Mouse (Mus musculus) kidney, embryonic 15.5 days (tissue): ENCODE results near the gene Gsdme. TPM values are rescaled to one million over a fixed set of nuclear protein-coding genes. Genes with fewer than 3 reads are reported as not detected.
A peak's percentile ranks its signal among the peaks of the same experiment; 100 is the strongest.

Source experiments
- ATAC-seq: fragments of 200-750 bp; cut with Nextera tagmentation; replicated peaks from 2 replicates; pipeline ENCODE4 v1.8.0; 2017; ENCODE audit warnings: moderate TSS enrichment; ENCODE audit not compliant: low FRiP score
- H3K27ac ChIP-seq: fragments of 300-500 bp; sonication (generic); 2 replicates; pipeline ENCODE4 v1.5.1; 2015; ENCODE audit warnings: mild to moderate bottlenecking, inconsistent platforms
- H3K27me3 ChIP-seq: fragments of 300-500 bp; sonication (generic); 2 replicates; pipeline ENCODE4 v1.6.1; 2015; ENCODE audit warnings: inconsistent platforms
- H3K36me3 ChIP-seq: fragments of 300-500 bp; sonication (generic); 2 replicates; pipeline ENCODE4 v1.6.1; 2015; ENCODE audit warnings: inconsistent platforms
- H3K4me1 ChIP-seq: fragments of 300-500 bp; sonication (generic); 2 replicates; pipeline ENCODE4 v1.6.1; 2015; ENCODE audit warnings: inconsistent platforms
- H3K4me2 ChIP-seq: fragments of 300-500 bp; sonication (generic); 2 replicates; pipeline ENCODE4 v1.6.1; 2015; ENCODE audit warnings: moderate library complexity, mild to moderate bottlenecking, inconsistent platforms
- H3K4me3 ChIP-seq: fragments of 300-500 bp; sonication (generic); replicated peaks from 2 replicates; pipeline ENCODE4 v1.5.1; 2015; ENCODE audit warnings: mild to moderate bottlenecking, inconsistent platforms
- H3K9ac ChIP-seq: fragments of 300-500 bp; sonication (generic); 2 replicates; pipeline ENCODE4 v1.6.1; 2015; ENCODE audit warnings: mild to moderate bottlenecking, inconsistent platforms
- H3K9me3 ChIP-seq: fragments of 300-500 bp; sonication (generic); replicated peaks from 2 replicates; pipeline ENCODE4 v1.6.1; 2016; ENCODE audit warnings: inconsistent platforms
- WGBS: fragments of 180-500 bp; shearing (Covaris S2); methylation state at CpG from one replicate; pipeline ENCODE4 v1.1.7; 2015; ENCODE audit warnings: mixed read lengths; 5-methylcytosine and 5-hydroxymethylcytosine counted together
- polyA plus RNA-seq: library from polyadenylated mRNA; unstranded; fragments of >200 nt; fragmentation: Nextera tagmentation; extraction: Ambion mirVana; gene quantifications from 2 replicates; pipeline ENCODE4 v1.2.1, GENCODE M21; 2015

The Gsdme gene
- polyA plus RNA-seq, 1 experiment from 2014 or later, result 56.2 TPM

- Histone ChIP-seq H3K27me3 (no peaks in the 10 kb centered on the region), H3K27ac (no peak overlapping the region), H3K36me3 (no peaks in the 10 kb centered on the region), H3K4me1 (no peaks in the 10 kb centered on the region), H3K9ac (no peak overlapping the region), H3K9me3 (no peaks in the 10 kb centered on the region), H3K4me3 (no peak overlapping the region), H3K4me2 (no peak overlapping the region)
- no peak for ATAC-seq
- 82% methylated on average over 4 of the region's 4 CpGs for WGBS
Measured at GRCm38 (mm10) chr6:50244126-50244525, 19.5 kb downstream of the Gsdme start.

GRCm38 (mm10) chr6:50240437-50240836 lies 23.2 kb downstream of the Gsdme start:
- no peak overlapping the region for H3K4me3 ChIP-seq
- H3K9ac ChIP-seq, result no peak overlapping the region
- ATAC-seq, result no peak
- 60% methylated on average over 5 of the region's 5 CpGs for WGBS
- H3K27ac ChIP-seq, result no peak overlapping the region
- H3K4me2 ChIP-seq, result no peak overlapping the region
- no peaks in the 10 kb centered on the region for H3K4me1 ChIP-seq
- no peaks in the 10 kb centered on the region for H3K36me3 ChIP-seq
- no peaks in the 10 kb centered on the region for H3K9me3 ChIP-seq
- H3K27me3 ChIP-seq, result no peaks in the 10 kb centered on the region

GRCm38 (mm10) chr6:50239902-50240301 lies 23.8 kb downstream of the Gsdme start:
- no peak overlapping the region for H3K27ac ChIP-seq
- WGBS, result 87% methylated on average over 2 of the region's 2 CpGs
- H3K27me3 ChIP-seq, result no peaks in the 10 kb centered on the region
- H3K4me3 ChIP-seq, result no peak overlapping the region
- H3K9ac ChIP-seq, result no peak overlapping the region
- ATAC-seq, result no peak
- no peaks in the 10 kb centered on the region for H3K4me1 ChIP-seq
- no peaks in the 10 kb centered on the region for H3K9me3 ChIP-seq
- no peaks in the 10 kb centered on the region for H3K36me3 ChIP-seq
- H3K4me2 ChIP-seq, result no peak overlapping the region

- 75% methylated on average over 2 of the region's 2 CpGs for WGBS
- H3K9ac ChIP-seq, result no peak overlapping the region
Measured at GRCm38 (mm10) chr6:50237963-50238362, 25.7 kb downstream of the Gsdme start.

GRCm38 (mm10) chr6:50232984-50233383 lies 30.7 kb downstream of the Gsdme start:
- H3K27me3 ChIP-seq, result no peaks in the 10 kb centered on the region
- no peak overlapping the region for H3K27ac ChIP-seq
- WGBS, result 39% methylated on average over 1 of the region's 1 CpGs
- ATAC-seq, result no peak
- H3K36me3 ChIP-seq, result no peaks in the 10 kb centered on the region
- no peak overlapping the region for H3K9ac ChIP-seq
- no peak overlapping the region for H3K4me2 ChIP-seq
- no peaks in the 10 kb centered on the region for H3K9me3 ChIP-seq
- no peak overlapping the region for H3K4me3 ChIP-seq
- no peaks in the 10 kb centered on the region for H3K4me1 ChIP-seq

More at GRCm38 (mm10) chr6:50237963-50238362, 25.7 kb downstream of the Gsdme start:
- no peak overlapping the region for H3K27ac ChIP-seq
- H3K4me2 ChIP-seq, result no peak overlapping the region
- no peak for ATAC-seq
- no peaks in the 10 kb centered on the region for H3K9me3 ChIP-seq
- no peaks in the 10 kb centered on the region for H3K4me1 ChIP-seq
- no peaks in the 10 kb centered on the region for H3K27me3 ChIP-seq
- no peaks in the 10 kb centered on the region for H3K36me3 ChIP-seq
- no peak overlapping the region for H3K4me3 ChIP-seq

- no peak overlapping the region for H3K9ac ChIP-seq
- ATAC-seq, result no peak
- no peaks in the 10 kb centered on the region for H3K36me3 ChIP-seq
- 94% methylated on average over 5 of the region's 5 CpGs for WGBS
- no peaks in the 10 kb centered on the region for H3K4me1 ChIP-seq
- no peaks in the 10 kb centered on the region for H3K27me3 ChIP-seq
- H3K9me3 ChIP-seq, result no peaks in the 10 kb centered on the region
- H3K4me3 ChIP-seq, result no peak overlapping the region
- no peak overlapping the region for H3K27ac ChIP-seq
- no peak overlapping the region for H3K4me2 ChIP-seq
Measured at GRCm38 (mm10) chr6:50231288-50231687, 32.4 kb downstream of the Gsdme start.

- no peak overlapping the region for H3K9ac ChIP-seq
- WGBS, result 76% methylated on average over 5 of the region's 5 CpGs
- H3K36me3 ChIP-seq, result no peaks in the 10 kb centered on the region
- H3K4me1 ChIP-seq, result no peaks in the 10 kb centered on the region
- no peaks in the 10 kb centered on the region for H3K27me3 ChIP-seq
- H3K4me2 ChIP-seq, result no peak overlapping the region
- no peak overlapping the region for H3K4me3 ChIP-seq
- ATAC-seq, result 0 out of 2 replicates have a peak, but pooled peaks have one; percentile 9
- no peak overlapping the region for H3K27ac ChIP-seq
- H3K9me3 ChIP-seq, result no peaks in the 10 kb centered on the region
Measured at GRCm38 (mm10) chr6:50228180-50228579, 35.5 kb downstream of the Gsdme start.

- H3K4me2 ChIP-seq, result no peak overlapping the region
Measured at GRCm38 (mm10) chr6:50225232-50225631, 38.4 kb downstream of the Gsdme start.

GRCm38 (mm10) chr6:50223606-50224005 lies 40.1 kb downstream of the Gsdme start:
- H3K9me3 ChIP-seq, result no peaks in the 10 kb centered on the region
- 89% methylated on average over 4 of the region's 4 CpGs for WGBS
- ATAC-seq, result no peak

More at GRCm38 (mm10) chr6:50225232-50225631, 38.4 kb downstream of the Gsdme start:
- no peak overlapping the region for H3K9ac ChIP-seq
- no peaks in the 10 kb centered on the region for H3K4me1 ChIP-seq
- H3K27me3 ChIP-seq, result no peaks in the 10 kb centered on the region
- H3K36me3 ChIP-seq, result no peaks in the 10 kb centered on the region
- no peaks in the 10 kb centered on the region for H3K9me3 ChIP-seq
- no peak overlapping the region for H3K27ac ChIP-seq
- H3K4me3 ChIP-seq, result no peak overlapping the region
- no peak for ATAC-seq
- 79% methylated on average over 5 of the region's 5 CpGs for WGBS

GRCm38 (mm10) chr6:50222986-50223385 lies 40.7 kb downstream of the Gsdme start:
- H3K4me3 ChIP-seq, result no peak overlapping the region
- no peak for ATAC-seq
- WGBS, result 66% methylated on average over 5 of the region's 5 CpGs
- H3K36me3 ChIP-seq, result no peaks in the 10 kb centered on the region
- no peaks in the 10 kb centered on the region for H3K9me3 ChIP-seq
- no peak overlapping the region for H3K9ac ChIP-seq
- H3K27me3 ChIP-seq, result no peaks in the 10 kb centered on the region
- H3K4me2 ChIP-seq, result no peak overlapping the region
- 0 out of 2 replicates have a peak, but pooled peaks cover 5% of the 10 kb centered on the region for H3K4me1 ChIP-seq
- no peak overlapping the region for H3K27ac ChIP-seq

More at GRCm38 (mm10) chr6:50223606-50224005, 40.1 kb downstream of the Gsdme start:
- H3K27ac ChIP-seq, result no peak overlapping the region
- H3K9ac ChIP-seq, result no peak overlapping the region
- H3K36me3 ChIP-seq, result no peaks in the 10 kb centered on the region
- H3K4me2 ChIP-seq, result no peak overlapping the region
- no peaks in the 10 kb centered on the region for H3K27me3 ChIP-seq
- H3K4me1 ChIP-seq, result 0 out of 2 replicates have a peak, but pooled peaks cover 5% of the 10 kb centered on the region
- H3K4me3 ChIP-seq, result no peak overlapping the region

- Histone ChIP-seq H3K27me3 (no peaks in the 10 kb centered on the region), H3K36me3 (no peaks in the 10 kb centered on the region), H3K4me2 (no peak overlapping the region), H3K9ac (no peak overlapping the region), H3K9me3 (no peaks in the 10 kb centered on the region), H3K4me1 (peaks cover 5% of the 10 kb centered on the region; the same call in 1 of the 2 replicates), H3K27ac (no peak overlapping the region), H3K4me3 (no peak overlapping the region)
- WGBS, result 78% methylated on average over 5 of the region's 5 CpGs
- ATAC-seq, result no peak
Measured at GRCm38 (mm10) chr6:50222351-50222750, 41.3 kb downstream of the Gsdme start.

- Histone ChIP-seq H3K9ac (no peak overlapping the region), H3K4me2 (no peak overlapping the region), H3K36me3 (no peaks in the 10 kb centered on the region), H3K27ac (no peak overlapping the region), H3K4me3 (no peak overlapping the region), H3K27me3 (no peaks in the 10 kb centered on the region), H3K4me1 (peaks cover 5% of the 10 kb centered on the region; the same call in 1 of the 2 replicates), H3K9me3 (no peaks in the 10 kb centered on the region)
- no peak for ATAC-seq
- 64% methylated on average over 6 of the region's 6 CpGs for WGBS
Measured at GRCm38 (mm10) chr6:50220863-50221262, 42.8 kb downstream of the Gsdme start.

GRCm38 (mm10) chr6:50219066-50219465 lies 44.6 kb downstream of the Gsdme start:
- Histone ChIP-seq H3K9ac (no peak overlapping the region), H3K9me3 (no peaks in the 10 kb centered on the region), H3K36me3 (no peaks in the 10 kb centered on the region), H3K27ac (no peak overlapping the region), H3K4me3 (no peak overlapping the region), H3K4me2 (no peak overlapping the region), H3K27me3 (no peaks in the 10 kb centered on the region), H3K4me1 (peaks cover 5% of the 10 kb centered on the region; the same call in 1 of the 2 replicates)
- WGBS, result 85% methylated on average over 6 of the region's 6 CpGs
- ATAC-seq, result no peak
